Mouse (Mus musculus) right cerebral cortex, postnatal 14 days (tissue): Measurements from ENCODE around the gene Spg11.
A peak's percentile ranks its signal among the peaks of the same experiment; 100 is the strongest.
"Not testable (repeated sequence)": the region's sequence is repeated elsewhere in the genome, so short reads cannot be mapped to it uniquely, and the experiment has no call there.

Experiments used
- DNase-seq: peaks from one replicate; pipeline ENCODE4 v3.0.0; 2022

Gene Spg11

GRCm38 (mm10) chr2:122143111-122143510 is 24.9 kb upstream of the Spg11 start:
- no peak for DNase-seq

- no peak for DNase-seq
Observed at GRCm38 (mm10) chr2:122141332-122141967, 23.3 kb upstream of the Spg11 start.

GRCm38 (mm10) chr2:122140815-122141214 is 22.6 kb upstream of the Spg11 start:
- no peak for DNase-seq

GRCm38 (mm10) chr2:122137839-122138465 is 19.8 kb upstream of the Spg11 start:
- no peak for DNase-seq

- no peak for DNase-seq
Observed at GRCm38 (mm10) chr2:122132618-122133017, 14.4 kb upstream of the Spg11 start.

GRCm38 (mm10) chr2:122132078-122132477 is 13.9 kb upstream of the Spg11 start:
- no peak for DNase-seq

GRCm38 (mm10) chr2:122127635-122128034 is 9.4 kb upstream of the Spg11 start:
- DNase-seq: no peak

GRCm38 (mm10) chr2:122126765-122127347 is 8.7 kb upstream of the Spg11 start:
- DNase-seq: no peak

GRCm38 (mm10) chr2:122125680-122126572 is 7.7 kb upstream of the Spg11 start:
- DNase-seq: no peak

- no peak for DNase-seq
Observed at GRCm38 (mm10) chr2:122116888-122117287, 1.3 kb downstream of the Spg11 start.

GRCm38 (mm10) chr2:122109714-122110113 is 8.5 kb downstream of the Spg11 start:
- no peak for DNase-seq

- DNase-seq: no peak
Observed at GRCm38 (mm10) chr2:122108101-122108500, 10.1 kb downstream of the Spg11 start.

- DNase-seq: no peak
Observed at GRCm38 (mm10) chr2:122102070-122102469, 16.1 kb downstream of the Spg11 start.

- not testable (repeated sequence) for DNase-seq
Observed at GRCm38 (mm10) chr2:122097686-122098085, 20.5 kb downstream of the Spg11 start.

- DNase-seq: no peak
Observed at GRCm38 (mm10) chr2:122093844-122094243, 24.3 kb downstream of the Spg11 start.

GRCm38 (mm10) chr2:122086446-122086845 is 31.7 kb downstream of the Spg11 start:
- no peak for DNase-seq

GRCm38 (mm10) chr2:122081728-122082456 is 36.3 kb downstream of the Spg11 start:
- no peak for DNase-seq

GRCm38 (mm10) chr2:122069922-122070321 is 48.3 kb downstream of the Spg11 start:
- peak; percentile 25 for DNase-seq

- DNase-seq: no peak
Observed at GRCm38 (mm10) chr2:122069144-122069912, 48.9 kb downstream of the Spg11 start.

- DNase-seq: no peak
Observed at GRCm38 (mm10) chr2:122066241-122066640, 51.9 kb downstream of the Spg11 start.

GRCm38 (mm10) chr2:122065200-122065969 is 52.8 kb downstream of the Spg11 start:
- peak; percentile 49 for DNase-seq
